Mouse (Mus musculus): ENCODE data around the gene Pip4k2b. TPM values are rescaled to one million over a fixed set of nuclear protein-coding genes. Genes with fewer than 3 reads are reported as not detected.
A peak's percentile ranks its signal among the peaks of the same experiment; 100 is the strongest.

The Pip4k2b gene
- polyA plus RNA-seq, 1 experiment from 2014 or later, result 1.2 TPM

DNA sequence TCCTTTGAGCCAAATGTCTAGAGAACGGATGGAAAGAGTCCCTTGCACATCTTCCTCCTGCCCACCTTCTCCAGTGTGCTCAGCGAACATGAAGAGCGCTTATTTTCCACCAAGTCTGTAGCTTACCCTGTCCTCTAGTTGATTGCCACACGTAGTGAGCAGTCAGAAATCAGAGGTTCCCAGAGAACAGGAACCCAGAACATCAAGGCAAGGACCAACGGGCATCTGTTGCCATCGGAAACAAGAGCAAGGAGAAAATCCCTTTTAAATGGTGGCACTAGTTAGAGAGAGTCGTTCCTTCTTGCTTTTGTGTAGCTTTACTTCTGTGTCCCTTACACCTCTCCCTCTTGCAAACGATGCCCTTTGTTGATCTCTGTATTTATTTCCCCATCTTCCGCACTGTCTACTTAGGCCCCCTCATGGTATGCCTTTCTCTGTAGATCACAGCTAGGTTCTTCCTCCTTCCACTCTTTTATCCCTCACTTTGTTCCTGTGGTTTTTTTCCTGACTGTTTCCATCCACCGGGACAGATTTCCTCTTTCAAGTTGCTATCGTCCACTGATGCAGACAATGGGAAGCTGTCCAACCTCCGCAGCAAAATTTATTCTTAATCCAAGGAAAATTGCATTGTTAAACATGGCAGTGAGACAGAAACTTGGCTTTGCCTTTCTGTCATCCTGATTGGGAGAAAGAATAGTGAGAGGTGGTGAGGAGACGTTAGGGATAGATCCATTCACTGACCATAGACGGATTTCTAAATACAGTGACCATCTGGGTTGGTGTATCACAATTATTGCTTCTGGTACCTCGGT, 42.7 kb downstream of the Pip4k2b start:
- no peak overlapping the region for H3K27ac ChIP-seq (ENCODE audit: low read length)
- peak overlapping the region; percentile 63 for H3K4me3 ChIP-seq (replicated peaks; ENCODE audit: low read length)
- no peaks in the 10 kb centered on the region for H3K27me3 ChIP-seq (ENCODE audit: control insufficient read depth, insufficient read depth, low read length)
- ATAC-seq (ENCODE audit: insufficient read depth, low FRiP score), result no peak
- peak overlapping the region; percentile 59 for H3K4me2 ChIP-seq (ENCODE audit: low read depth, low read length)
- no peaks in the 10 kb centered on the region for H3K9me3 ChIP-seq (replicated peaks; ENCODE audit: control insufficient read depth, low read length)
- WGBS, result 49% methylated on average over 15 of the region's 15 CpGs
- H3K4me1 ChIP-seq (ENCODE audit: control insufficient read depth, insufficient read depth, low read length), result peaks cover 35% of the 10 kb centered on the region
- 0 out of 2 replicates have a peak, but pooled peaks cover 1% of the 10 kb centered on the region for H3K36me3 ChIP-seq (ENCODE audit: control insufficient read depth, insufficient read depth, low read length)
- H3K9ac ChIP-seq (ENCODE audit: low read length), result peak overlapping the region; percentile 43

DNA sequence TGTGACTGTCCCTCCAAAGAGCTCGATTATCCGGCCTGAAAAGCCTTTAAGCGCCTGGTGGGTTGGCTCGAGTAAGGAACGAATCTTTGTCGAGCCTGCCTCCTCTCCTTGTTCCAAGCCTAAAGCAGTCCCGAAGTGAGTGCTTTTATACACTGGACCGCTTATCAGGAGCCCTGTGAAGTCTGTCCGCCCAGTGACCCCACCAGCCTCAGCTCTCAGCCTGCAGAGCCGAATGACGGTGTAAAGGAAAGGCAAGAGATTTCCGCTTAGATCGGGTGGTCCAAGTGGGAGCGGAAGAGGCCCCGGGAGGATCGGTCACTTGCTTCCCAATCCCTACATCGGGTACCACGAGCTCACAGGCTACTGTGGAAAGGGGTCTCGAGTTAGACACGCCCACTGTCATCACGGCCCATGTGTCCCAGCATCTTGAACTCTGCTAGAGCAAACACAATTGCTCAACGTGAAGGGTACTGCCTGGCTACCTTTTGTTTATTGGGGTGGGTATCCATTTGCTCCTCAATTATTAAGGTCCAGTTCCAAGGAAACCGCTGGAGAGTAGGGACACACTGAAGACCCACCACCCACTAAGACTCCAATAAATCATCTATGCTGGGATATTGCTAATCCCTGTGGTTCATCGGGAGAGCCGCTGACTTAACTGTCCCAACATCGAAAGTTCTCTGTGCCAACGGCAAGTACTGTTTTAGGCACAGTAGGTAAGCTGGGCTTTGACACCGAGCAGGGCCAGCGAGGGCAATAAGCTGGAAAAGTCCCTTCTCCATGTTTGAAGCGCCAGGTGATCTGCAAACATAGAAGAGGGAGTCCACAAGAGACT, 43.5 kb downstream of the Pip4k2b start:
- peak overlapping the region; percentile 95 for H3K4me2 ChIP-seq (ENCODE audit: low read depth, low read length)
- H3K36me3 ChIP-seq (ENCODE audit: control insufficient read depth, insufficient read depth, low read length), result no peaks in the 10 kb centered on the region
- 15% methylated on average over 30 of the region's 30 CpGs for WGBS
- no peaks in the 10 kb centered on the region for H3K9me3 ChIP-seq (replicated peaks; ENCODE audit: control insufficient read depth, low read length)
- no peaks in the 10 kb centered on the region for H3K27me3 ChIP-seq (ENCODE audit: control insufficient read depth, insufficient read depth, low read length)
- peak overlapping the region; percentile 98 for H3K9ac ChIP-seq (ENCODE audit: low read length)
- H3K4me1 ChIP-seq (ENCODE audit: control insufficient read depth, insufficient read depth, low read length), result peaks cover 43% of the 10 kb centered on the region
- peak overlapping the region; percentile 93 for H3K4me3 ChIP-seq (replicated peaks; ENCODE audit: low read length)
- no peak for ATAC-seq (ENCODE audit: insufficient read depth, low FRiP score)
- H3K27ac ChIP-seq (ENCODE audit: low read length), result peak overlapping the region; percentile 100

GRCm38 (mm10) chr11:97700003-97700745, 44.3 kb downstream of the Pip4k2b start, which contains the start of gene Pcgf2:
Gene Pcgf2 (minus strand): TSS chr11:97700497.
- ATAC-seq (ENCODE audit: insufficient read depth, low FRiP score), result peak; percentile 19
- H3K4me1 ChIP-seq (ENCODE audit: control insufficient read depth, insufficient read depth, low read length), result peaks cover 51% of the 10 kb centered on the region
- WGBS, result under 1% methylated on average over 85 of the region's 85 CpGs

GRCm38 (mm10) chr11:97699626-97700002, 44.9 kb downstream of the Pip4k2b start:
- peaks cover 55% of the 10 kb centered on the region for H3K4me1 ChIP-seq (ENCODE audit: control insufficient read depth, insufficient read depth, low read length)
- H3K36me3 ChIP-seq (ENCODE audit: control insufficient read depth, insufficient read depth, low read length), result no peaks in the 10 kb centered on the region
- no peaks in the 10 kb centered on the region for H3K27me3 ChIP-seq (ENCODE audit: control insufficient read depth, insufficient read depth, low read length)
- H3K4me2 ChIP-seq (ENCODE audit: low read depth, low read length), result peak overlapping the region; percentile 95
- H3K9ac ChIP-seq (ENCODE audit: low read length), result peak overlapping the region; percentile 98
- peak overlapping the region; percentile 93 for H3K4me3 ChIP-seq (replicated peaks; ENCODE audit: low read length)
- peak; percentile 59 for ATAC-seq (ENCODE audit: insufficient read depth, low FRiP score)
- H3K9me3 ChIP-seq (replicated peaks; ENCODE audit: control insufficient read depth, low read length), result no peaks in the 10 kb centered on the region
- WGBS, result 0% methylated on average over 6 of the region's 9 CpGs
- peak overlapping the region; percentile 100 for H3K27ac ChIP-seq (ENCODE audit: low read length)

More at GRCm38 (mm10) chr11:97700003-97700745, 44.3 kb downstream of the Pip4k2b start, which contains the start of gene Pcgf2:
- Histone ChIP-seq H3K9me3 (replicated peaks; ENCODE audit: control insufficient read depth, low read length) (no peaks in the 10 kb centered on the region), H3K36me3 (ENCODE audit: control insufficient read depth, insufficient read depth, low read length) (no peaks in the 10 kb centered on the region), H3K27ac (ENCODE audit: low read length) (peak within 1 kb of the TSS; percentile 100), H3K4me2 (ENCODE audit: low read depth, low read length) (peak within 1 kb of the TSS; percentile 95), H3K4me3 (replicated peaks; ENCODE audit: low read length) (peak within 1 kb of the TSS; percentile 93), H3K9ac (ENCODE audit: low read length) (peak within 1 kb of the TSS; percentile 98), H3K27me3 (ENCODE audit: control insufficient read depth, insufficient read depth, low read length) (no peaks in the 10 kb centered on the region)

DNA sequence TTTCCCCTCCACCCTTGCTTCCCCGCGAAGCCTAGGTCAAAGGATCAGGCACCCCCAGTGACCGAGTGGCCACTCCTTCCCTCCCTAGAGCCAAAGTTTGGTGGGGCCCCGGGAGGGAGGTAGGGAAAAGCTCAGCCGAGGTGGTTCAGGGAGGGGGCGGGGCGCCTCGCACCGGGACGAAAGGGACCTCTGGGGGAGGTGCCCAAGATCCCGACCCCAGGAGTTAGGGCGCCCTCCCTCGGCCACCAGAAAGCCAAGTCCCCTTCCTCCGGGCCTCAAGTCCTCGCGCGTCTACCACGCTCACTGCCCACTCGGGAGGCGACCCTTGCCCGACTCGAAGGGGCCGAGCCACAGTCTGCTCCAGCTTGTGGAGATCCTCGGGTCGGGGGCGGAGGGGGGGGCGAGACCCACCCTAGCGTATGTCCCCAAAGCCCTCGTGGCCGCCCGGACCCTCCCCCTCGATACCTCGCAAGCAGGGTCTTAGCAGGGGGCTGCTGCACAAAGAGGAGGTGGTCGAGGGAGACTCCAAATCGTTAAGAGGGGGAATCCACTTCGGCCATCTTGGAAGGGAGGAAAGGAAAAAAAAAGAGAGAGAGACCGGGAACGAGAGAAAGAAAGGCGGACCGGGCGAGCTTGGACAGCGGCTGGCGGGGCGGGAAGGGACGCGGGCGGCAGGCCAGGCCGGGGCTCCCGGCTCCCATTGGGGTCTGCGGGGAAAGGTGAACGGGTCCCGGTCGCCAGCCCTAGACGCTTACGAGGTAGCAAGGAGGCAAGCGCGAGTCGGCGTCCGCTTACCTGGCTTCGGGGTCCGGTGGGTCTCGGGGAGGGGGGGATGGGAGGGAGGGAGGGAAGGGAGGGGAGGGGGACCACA, 45.5 kb downstream of the Pip4k2b start:
- peaks cover 55% of the 10 kb centered on the region for H3K4me1 ChIP-seq (ENCODE audit: control insufficient read depth, insufficient read depth, low read length)
- H3K4me2 ChIP-seq (ENCODE audit: low read depth, low read length), result peak overlapping the region; percentile 95
- H3K4me3 ChIP-seq (replicated peaks; ENCODE audit: low read length), result peak overlapping the region; percentile 93
- no peaks in the 10 kb centered on the region for H3K9me3 ChIP-seq (replicated peaks; ENCODE audit: control insufficient read depth, low read length)
- no peaks in the 10 kb centered on the region for H3K36me3 ChIP-seq (ENCODE audit: control insufficient read depth, insufficient read depth, low read length)
- H3K27ac ChIP-seq (ENCODE audit: low read length), result peak overlapping the region; percentile 100
- 0 out of 2 replicates have a peak, but pooled peaks have one; percentile 1 for ATAC-seq (ENCODE audit: insufficient read depth, low FRiP score)
- WGBS, result under 1% methylated on average over 61 of the region's 63 CpGs
- peak overlapping the region; percentile 98 for H3K9ac ChIP-seq (ENCODE audit: low read length)
- H3K27me3 ChIP-seq (ENCODE audit: control insufficient read depth, insufficient read depth, low read length), result no peaks in the 10 kb centered on the region

DNA sequence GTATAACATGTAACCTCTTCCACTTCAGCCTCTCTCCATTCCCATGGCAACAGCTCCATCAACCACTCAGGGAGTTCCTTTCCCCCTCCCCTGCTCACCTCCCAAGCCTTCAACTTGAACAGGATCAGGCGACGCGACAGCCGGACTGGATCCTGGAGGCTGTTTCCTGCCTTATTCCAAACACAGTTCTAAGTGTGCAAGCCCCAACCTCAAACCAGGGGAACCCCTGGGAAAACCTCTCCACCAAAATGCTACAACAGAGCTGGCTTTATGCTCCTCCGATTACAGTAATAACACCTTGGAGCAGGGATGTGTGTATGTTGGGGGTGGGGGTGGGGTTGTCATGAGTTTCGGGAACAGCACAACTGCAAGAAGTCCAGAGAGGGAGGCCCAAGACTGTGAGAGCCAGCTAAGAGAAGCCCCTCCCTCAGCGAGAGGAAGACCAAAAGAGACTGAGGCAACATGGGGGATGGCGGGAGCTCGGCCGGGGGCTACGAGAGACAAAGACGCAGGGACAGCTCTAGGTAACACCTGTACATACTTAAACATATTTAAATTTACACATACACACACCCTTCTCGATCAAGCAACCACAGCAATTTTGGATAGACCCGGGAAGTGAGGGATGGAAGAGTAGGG, 46.5 kb downstream of the Pip4k2b start:
- no peaks in the 10 kb centered on the region for H3K27me3 ChIP-seq (ENCODE audit: control insufficient read depth, insufficient read depth, low read length)
- H3K4me3 ChIP-seq (replicated peaks; ENCODE audit: low read length), result peak overlapping the region; percentile 93
- H3K4me2 ChIP-seq (ENCODE audit: low read depth, low read length), result peak overlapping the region; percentile 95
- no peak for ATAC-seq (ENCODE audit: insufficient read depth, low FRiP score)
- no peaks in the 10 kb centered on the region for H3K36me3 ChIP-seq (ENCODE audit: control insufficient read depth, insufficient read depth, low read length)
- peak overlapping the region; percentile 100 for H3K27ac ChIP-seq (ENCODE audit: low read length)
- H3K9me3 ChIP-seq (replicated peaks; ENCODE audit: control insufficient read depth, low read length), result no peaks in the 10 kb centered on the region
- H3K4me1 ChIP-seq (ENCODE audit: control insufficient read depth, insufficient read depth, low read length), result peaks cover 54% of the 10 kb centered on the region
- WGBS, result 3% methylated on average over 14 of the region's 14 CpGs
- H3K9ac ChIP-seq (ENCODE audit: low read length), result peak overlapping the region; percentile 98

DNA sequence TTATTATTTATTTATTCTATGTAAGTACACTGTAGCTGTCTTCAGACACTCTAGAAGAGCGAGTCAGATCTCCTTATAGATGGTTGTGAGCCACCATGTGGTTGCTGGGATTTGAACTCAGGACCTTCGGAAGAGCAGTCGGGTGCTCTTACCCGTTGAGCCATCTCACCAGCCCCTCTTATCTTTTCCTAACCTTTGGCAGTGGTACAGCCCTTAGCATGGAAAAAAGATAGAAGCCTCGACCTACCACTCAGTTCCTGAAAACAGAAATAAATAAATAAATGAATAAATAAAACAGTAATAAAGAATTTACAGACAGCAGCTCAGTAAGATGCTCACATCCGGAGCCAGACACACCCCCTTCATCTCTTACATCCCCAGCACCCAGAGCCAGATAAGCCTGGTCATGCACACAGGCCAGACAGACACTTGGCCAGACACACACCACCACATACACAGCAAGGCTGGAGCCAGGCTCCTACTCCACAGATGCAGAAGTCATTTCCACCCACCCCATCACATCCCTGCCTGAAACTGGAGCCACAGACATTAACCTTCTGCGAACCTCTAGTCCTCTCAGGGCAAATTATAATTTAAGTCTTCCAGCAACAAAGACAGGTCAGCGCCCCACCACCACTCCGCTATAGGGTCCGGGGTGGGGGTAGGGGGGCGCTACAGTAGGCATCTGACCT, 47.2 kb downstream of the Pip4k2b start:
- Histone ChIP-seq H3K4me2 (ENCODE audit: low read depth, low read length) (peak overlapping the region; percentile 95), H3K9ac (ENCODE audit: low read length) (peak overlapping the region; percentile 98), H3K9me3 (replicated peaks; ENCODE audit: control insufficient read depth, low read length) (no peaks in the 10 kb centered on the region), H3K27me3 (ENCODE audit: control insufficient read depth, insufficient read depth, low read length) (no peaks in the 10 kb centered on the region), H3K4me3 (replicated peaks; ENCODE audit: low read length) (peak overlapping the region; percentile 93), H3K4me1 (ENCODE audit: control insufficient read depth, insufficient read depth, low read length) (peaks cover 54% of the 10 kb centered on the region), H3K27ac (ENCODE audit: low read length) (peak overlapping the region; percentile 100), H3K36me3 (ENCODE audit: control insufficient read depth, insufficient read depth, low read length) (0 out of 2 replicates have a peak, but pooled peaks cover 6% of the 10 kb centered on the region)
- WGBS, result 48% methylated on average over 11 of the region's 11 CpGs
- no peak for ATAC-seq (ENCODE audit: insufficient read depth, low FRiP score)
